Mouse (Mus musculus) lung, adult 2 months (tissue): ENCODE data around the gene Nfatc2.

Experiments
- CTCF ChIP-seq: fragments of 200-500 bp; IDR thresholded peaks from 2 replicates; pipeline ENCODE4 v1.5.1; 2011; ENCODE audit warnings: mild to moderate bottlenecking, low read length, control low read depth; ENCODE audit not compliant: insufficient read depth
- POLR2A ChIP-seq: fragments of 200-500 bp; IDR thresholded peaks from 2 replicates; pipeline ENCODE4 v1.6.1; 2011; ENCODE audit warnings: low read depth, mild to moderate bottlenecking, control low read depth, low read length, borderline replicate concordance; ENCODE audit errors: extremely low read depth

DNA sequence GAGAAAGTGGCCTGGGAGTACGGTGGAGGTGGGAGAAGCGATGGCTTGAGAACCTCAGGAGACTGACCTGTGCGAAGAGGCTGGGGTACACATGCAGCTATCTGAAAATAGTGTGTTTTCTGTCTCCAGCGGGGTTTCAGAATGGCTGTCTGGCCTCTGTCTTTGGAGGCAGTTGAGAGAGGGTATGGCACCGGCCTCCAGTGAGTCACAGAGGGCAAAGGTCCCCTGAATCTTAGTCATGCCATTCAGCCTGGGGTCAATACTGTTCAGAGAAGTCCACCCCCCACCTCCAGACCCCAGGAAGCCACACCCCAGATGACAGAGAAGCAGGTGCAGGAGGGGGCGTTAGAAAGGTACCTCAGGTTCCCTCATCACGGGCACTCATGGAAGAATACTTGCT, 83.7 kb downstream of the Nfatc2 start:
- no peak for TF ChIP-seq POLR2A
- TF ChIP-seq CTCF, result no peak
